Mouse (Mus musculus): ENCODE data around the gene Fbxo44.

Fbxo44 gene

DNA sequence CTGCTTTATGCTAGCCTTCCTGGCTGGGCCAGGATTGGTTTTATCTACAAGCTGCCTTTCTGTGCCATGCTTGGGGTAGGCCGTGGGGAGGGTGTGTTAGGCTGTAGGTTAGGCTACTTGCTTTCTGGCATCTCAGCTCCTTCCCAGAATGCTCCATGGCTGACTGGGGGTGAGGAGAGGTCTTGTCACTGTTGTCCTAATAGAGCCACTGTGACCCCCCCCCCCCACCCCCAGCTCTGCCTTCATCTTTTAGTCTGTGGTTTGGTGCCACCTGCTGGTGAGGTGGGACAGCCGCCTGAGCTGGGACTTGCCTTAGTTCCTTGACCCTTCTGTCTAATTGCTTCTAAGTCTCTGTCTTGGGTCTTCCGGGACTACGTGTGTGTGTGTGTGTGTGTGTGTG is 6.7 kb upstream of the Fbxo44 start:
- intact Hi-C loops (cut with DNase I): no loop called here

DNA sequence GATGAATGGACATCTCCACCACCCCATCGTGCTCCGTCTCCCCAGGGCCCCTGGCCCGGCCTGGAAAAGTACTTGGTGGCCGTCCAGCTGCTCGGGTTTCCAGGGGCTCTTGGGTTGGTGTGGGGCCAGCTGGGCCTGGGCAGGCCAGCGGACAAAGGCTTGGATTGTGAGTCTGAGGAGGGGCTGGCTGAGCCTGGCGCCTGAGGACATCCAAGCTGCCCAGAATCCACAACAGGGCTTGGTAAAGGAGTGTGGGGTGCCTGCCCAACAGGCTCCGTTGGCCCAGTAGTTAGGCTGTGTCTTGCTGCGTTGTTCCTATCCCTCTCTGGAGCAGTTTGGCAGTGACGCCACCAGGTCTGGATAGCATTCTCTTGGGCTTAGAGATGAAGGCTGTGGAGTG is 6.1 kb upstream of the Fbxo44 start:
- intact Hi-C loops (cut with DNase I): no loop called here

DNA sequence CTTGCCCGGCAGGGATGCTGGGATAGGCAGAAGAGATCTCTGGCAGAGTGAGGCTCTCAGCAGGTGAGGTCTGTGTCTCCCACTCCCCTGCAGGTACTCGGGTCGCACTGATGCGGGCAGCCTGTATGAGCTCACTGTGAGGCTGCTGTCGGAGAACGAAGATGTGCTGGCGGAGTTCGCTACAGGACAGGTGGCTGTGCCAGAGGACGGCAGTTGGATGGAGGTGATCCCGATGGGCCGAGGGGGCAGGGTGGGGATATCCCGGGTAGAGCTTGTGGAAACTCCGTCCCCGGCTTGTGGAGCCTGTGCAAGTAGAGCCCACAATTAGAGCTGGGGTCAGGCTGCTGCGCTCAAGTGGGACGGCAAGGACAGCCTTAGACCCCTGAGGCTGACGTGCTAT is 5.3 kb upstream of the Fbxo44 start:
- intact Hi-C loops (cut with DNase I): loop anchor here (1.0 kb wide), 1 partner anchor 51 kb away; no protein-coding TSS in a partner anchor

DNA sequence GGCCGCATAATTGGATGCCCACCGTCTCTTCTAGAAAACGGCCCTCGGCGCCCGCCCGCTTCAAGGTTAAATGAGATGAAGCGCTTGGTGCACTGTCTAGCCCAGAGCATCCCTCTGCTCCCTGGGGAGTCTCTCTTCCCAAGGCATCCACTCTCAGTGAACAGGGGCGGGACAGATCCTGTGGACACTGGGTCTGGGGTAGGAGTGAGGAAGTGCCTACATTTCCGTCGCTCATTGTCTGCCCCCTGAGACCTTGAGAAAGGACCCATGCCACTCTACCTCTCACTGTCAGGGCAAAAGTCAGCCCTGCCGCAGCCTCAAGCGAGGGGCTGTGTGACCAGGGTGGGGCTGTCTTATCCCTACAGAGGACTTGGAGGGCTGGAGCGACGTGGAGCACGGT is 4.2 kb upstream of the Fbxo44 start:
- intact Hi-C loops (cut with DNase I): no loop called here

GRCm38 (mm10) chr4:148164002-148164439 is 3.7 kb upstream of the Fbxo44 start:
- intact Hi-C loops (cut with DNase I): no loop called here

GRCm38 (mm10) chr4:148159544-148160435 is 492 bp downstream of the Fbxo44 start:
- intact Hi-C loops (cut with DNase I): no loop called here

- intact Hi-C loops (cut with DNase I): no loop called here
Observed at GRCm38 (mm10) chr4:148158436-148159348, 1.6 kb downstream of the Fbxo44 start.

GRCm38 (mm10) chr4:148154982-148155381 is 5.3 kb downstream of the Fbxo44 start:
- intact Hi-C loops (cut with DNase I): no loop called here

DNA sequence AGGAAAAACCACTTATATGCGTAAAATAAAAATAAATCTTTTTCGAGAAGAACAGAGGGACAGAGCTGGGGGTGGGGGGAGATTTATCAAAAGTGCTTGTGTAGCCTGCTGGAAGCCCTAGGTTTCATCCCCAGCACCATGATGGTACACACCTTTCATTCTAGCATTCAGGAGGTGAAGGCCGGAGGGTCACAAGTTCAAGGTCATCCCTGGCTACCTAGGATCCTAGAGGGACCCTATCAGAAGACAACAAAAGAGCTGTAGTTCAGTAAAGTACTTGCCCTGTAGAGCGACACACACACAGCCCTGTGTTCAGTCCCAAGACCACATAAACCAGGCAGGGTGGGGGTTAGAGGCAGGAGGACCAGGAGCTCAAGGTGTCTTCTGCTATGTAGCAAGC is 6.3 kb downstream of the Fbxo44 start:
- intact Hi-C loops (cut with DNase I): no loop called here

GRCm38 (mm10) chr4:148152547-148152946 is 7.7 kb downstream of the Fbxo44 start:
- intact Hi-C loops (cut with DNase I): no loop called here

GRCm38 (mm10) chr4:148151267-148152168 is 8.8 kb downstream of the Fbxo44 start, which contains the start of gene Fbxo6:
Gene Fbxo6 (minus strand): TSS chr4:148152140.
- intact Hi-C loops (cut with DNase I): no loop called here

- intact Hi-C loops (cut with DNase I): no loop called here
Observed at GRCm38 (mm10) chr4:148150953-148151266, 9.4 kb downstream of the Fbxo44 start.

- intact Hi-C loops (cut with DNase I): no loop called here
Observed at GRCm38 (mm10) chr4:148150242-148150641, 10.0 kb downstream of the Fbxo44 start.

- intact Hi-C loops (cut with DNase I): no loop called here
Observed at GRCm38 (mm10) chr4:148149540-148149939, 10.7 kb downstream of the Fbxo44 start.

DNA sequence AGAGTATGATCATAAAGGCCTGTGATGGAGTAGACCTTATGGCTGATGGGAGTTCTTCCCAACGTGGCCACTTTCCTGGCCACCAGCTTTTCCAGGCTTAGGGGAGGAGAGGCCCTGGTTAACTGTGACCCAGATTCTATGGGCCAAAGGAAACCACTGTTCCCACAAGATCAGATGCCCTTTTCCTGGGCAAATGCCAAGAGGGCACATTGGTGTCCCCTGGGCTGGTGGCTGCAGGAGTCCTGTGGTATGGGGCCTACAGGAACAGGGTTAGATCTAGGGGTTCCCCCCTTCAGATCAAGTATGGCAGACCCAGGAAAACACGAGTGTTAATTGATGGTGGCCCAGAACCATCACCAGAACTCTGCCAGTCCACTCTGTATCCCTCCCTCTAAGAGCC is 12.6 kb downstream of the Fbxo44 start:
- intact Hi-C loops (cut with DNase I): no loop called here

- intact Hi-C loops (cut with DNase I): no loop called here
Observed at GRCm38 (mm10) chr4:148143721-148144120, 16.6 kb downstream of the Fbxo44 start.

GRCm38 (mm10) chr4:148140098-148141011 is 19.9 kb downstream of the Fbxo44 start:
- intact Hi-C loops (cut with DNase I): no loop called here

GRCm38 (mm10) chr4:148139767-148140097 is 20.6 kb downstream of the Fbxo44 start:
- intact Hi-C loops (cut with DNase I): no loop called here

- intact Hi-C loops (cut with DNase I): no loop called here
Observed at GRCm38 (mm10) chr4:148137503-148137902, 22.8 kb downstream of the Fbxo44 start.

GRCm38 (mm10) chr4:148134988-148135387 is 25.3 kb downstream of the Fbxo44 start:
- intact Hi-C loops (cut with DNase I): no loop called here
